Mouse (Mus musculus) forebrain, embryonic 11.5 days (tissue): ENCODE measurements around the gene Cdkal1. TPM values are rescaled to one million over a fixed set of nuclear protein-coding genes. Genes with fewer than 3 reads are reported as not detected.
A peak's percentile ranks its signal among the peaks of the same experiment; 100 is the strongest.

Experiments used
- ATAC-seq: fragments of 200-750 bp; cut with Nextera tagmentation; replicated peaks from 2 replicates; pipeline ENCODE4 v1.8.0; 2017; ENCODE audit warnings: moderate TSS enrichment; ENCODE audit not compliant: low FRiP score
- DNase-seq: peaks from one replicate; pipeline ENCODE4 v3.0.0-alpha.2; 2017; ENCODE audit warnings: low spot score
- H3K27ac ChIP-seq: fragments of 300-500 bp; sonication (generic); 2 replicates; pipeline ENCODE4 v1.5.1; 2014; ENCODE audit warnings: low read depth, low read length
- H3K27me3 ChIP-seq: fragments of 300-500 bp; sonication (generic); 2 replicates; pipeline ENCODE4 v1.6.1; 2014; ENCODE audit warnings: mild to moderate bottlenecking, low read length, mixed read lengths; ENCODE audit not compliant: control insufficient read depth, insufficient read depth
- H3K36me3 ChIP-seq: fragments of 300-500 bp; sonication (generic); 2 replicates; pipeline ENCODE4 v1.6.1; 2014; ENCODE audit warnings: mild to moderate bottlenecking, low read length, moderate library complexity, mixed read lengths; ENCODE audit not compliant: control insufficient read depth, insufficient read depth
- H3K4me1 ChIP-seq: fragments of 300-500 bp; sonication (generic); replicated peaks from 2 replicates; pipeline ENCODE4 v1.6.1; 2014; ENCODE audit warnings: low read length, mixed read lengths; ENCODE audit not compliant: control insufficient read depth, insufficient read depth
- H3K4me2 ChIP-seq: fragments of 300-500 bp; sonication (generic); 2 replicates; pipeline ENCODE4 v1.6.1; 2014; ENCODE audit warnings: low read depth, mild to moderate bottlenecking, low read length, moderate library complexity, mixed read lengths; ENCODE audit not compliant: severe bottlenecking
- H3K4me3 ChIP-seq: fragments of 300-500 bp; sonication (generic); 2 replicates; pipeline ENCODE4 v1.5.1; 2014; ENCODE audit warnings: low read depth, low read length
- H3K9ac ChIP-seq: fragments of 300-500 bp; sonication (generic); 2 replicates; pipeline ENCODE4 v1.6.1; 2014; ENCODE audit warnings: low read length
- H3K9me3 ChIP-seq: fragments of 300-500 bp; sonication (generic); 2 replicates; pipeline ENCODE4 v1.6.1; 2016; ENCODE audit warnings: low read length, mixed read lengths; ENCODE audit not compliant: control insufficient read depth
- WGBS: fragments of 180-500 bp; shearing (Covaris S2); extraction: QIAGEN DNeasy Blood & Tissue Kit; methylation state at CpG from one replicate; pipeline ENCODE4 v1.1.7; 2014; 5-methylcytosine and 5-hydroxymethylcytosine counted together
- polyA plus RNA-seq: library from polyadenylated mRNA; unstranded; fragments of >200 nt; fragmentation: Nextera tagmentation; extraction: Ambion mirVana; gene quantifications from 2 replicates; pipeline ENCODE4 v1.2.1, GENCODE M21; 2014

The Cdkal1 gene
- polyA plus RNA-seq, 1 experiment from 2014 or later: 38.9 TPM

DNA sequence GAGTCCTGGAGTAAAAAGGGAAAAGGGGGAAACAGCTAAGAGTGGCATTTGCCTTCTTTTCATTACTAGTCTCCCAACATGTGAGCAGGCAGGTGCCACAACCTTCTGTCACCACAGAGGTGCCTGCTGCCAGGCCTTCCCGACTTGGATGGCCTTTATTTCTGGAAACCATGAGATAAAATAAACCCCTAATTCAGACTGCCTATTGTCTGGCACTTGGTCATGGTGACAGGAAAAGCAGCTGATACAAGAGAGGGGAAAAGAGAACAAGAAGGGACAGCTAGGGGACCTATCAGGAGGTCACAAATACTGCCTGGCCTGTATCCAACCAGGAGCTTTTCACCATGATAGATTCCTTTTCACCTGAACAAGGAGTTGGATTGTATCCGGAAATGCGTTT, 466.6 kb downstream of the Cdkal1 start:
- ATAC-seq: no peak
- Histone ChIP-seq H3K27ac (no peak overlapping the region), H3K36me3 (no peaks in the 10 kb centered on the region), H3K9ac (no peak overlapping the region), H3K27me3 (no peaks in the 10 kb centered on the region), H3K4me3 (no peak overlapping the region), H3K4me1 (no peaks in the 10 kb centered on the region), H3K9me3 (no peaks in the 10 kb centered on the region), H3K4me2 (no peak overlapping the region)
- WGBS: 84% methylated on average over 3 of the region's 3 CpGs
- DNase-seq: no peak

DNA sequence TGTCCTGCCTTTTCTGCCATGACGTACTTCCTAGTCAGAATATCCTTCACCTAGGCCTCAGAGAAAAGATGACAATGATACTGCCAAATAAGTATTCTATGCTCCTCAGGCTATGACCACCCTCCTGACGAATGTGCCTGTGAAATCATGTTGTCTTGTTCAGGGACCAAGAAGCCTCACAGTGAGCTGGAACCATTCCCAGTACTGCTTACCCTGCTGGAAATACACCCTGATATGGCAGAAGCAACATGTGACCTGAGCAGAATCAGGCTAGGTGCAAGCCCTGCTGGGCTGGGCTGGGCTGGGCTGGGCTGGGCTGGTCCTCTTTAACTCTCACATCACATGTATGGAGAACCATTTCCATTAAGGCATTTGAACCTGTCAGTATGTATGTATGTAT, 477.9 kb downstream of the Cdkal1 start:
- ATAC-seq: no peak
- Histone ChIP-seq H3K9ac (no peak overlapping the region), H3K27ac (no peak overlapping the region), H3K36me3 (no peaks in the 10 kb centered on the region), H3K4me2 (no peak overlapping the region), H3K9me3 (no peaks in the 10 kb centered on the region), H3K4me3 (no peak overlapping the region), H3K27me3 (no peaks in the 10 kb centered on the region), H3K4me1 (no peaks in the 10 kb centered on the region; the same call in 1 of the 2 replicates)
- WGBS: 84% methylated on average over 2 of the region's 2 CpGs
- no peak for DNase-seq

DNA sequence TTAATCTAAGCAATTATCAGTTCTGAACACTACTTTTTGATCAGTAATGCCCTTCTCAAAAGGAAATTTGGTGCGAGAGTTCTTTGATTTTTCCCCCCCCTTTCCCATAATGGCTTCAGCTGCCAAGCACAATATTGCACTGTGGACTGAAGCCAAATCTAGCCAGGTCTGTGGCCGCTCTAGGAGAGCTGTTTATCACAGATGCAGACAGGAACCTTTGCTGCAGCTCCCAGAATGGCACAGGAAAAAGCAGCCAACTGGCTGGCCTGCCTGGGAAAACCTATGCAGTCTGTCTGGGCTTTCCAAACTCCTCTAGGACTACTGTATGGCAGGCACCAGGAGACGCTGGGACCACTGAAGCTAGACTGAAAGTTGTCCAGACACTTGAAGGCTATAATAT, 483.6 kb downstream of the Cdkal1 start:
- WGBS: 38% methylated on average over 3 of the region's 3 CpGs

DNA sequence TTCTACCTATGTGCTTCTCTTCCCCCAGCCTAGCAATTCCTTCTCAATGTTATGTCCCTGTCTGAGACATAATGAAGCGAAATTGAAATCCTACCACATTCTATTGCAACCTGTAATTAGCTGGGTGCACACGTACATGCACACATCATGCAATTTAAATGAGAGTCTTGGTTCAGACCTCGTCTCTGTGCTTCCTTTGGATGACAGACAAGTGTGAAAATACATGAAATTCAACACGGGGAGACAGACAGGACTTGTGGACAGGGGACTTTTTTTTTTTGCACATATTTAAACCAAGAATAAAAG, 484.1 kb downstream of the Cdkal1 start:
- 2% methylated on average over 4 of the region's 4 CpGs for WGBS
- H3K4me2 ChIP-seq: peak overlapping the region; percentile 28

More for the DNA sequence above, 483.6 kb downstream of the Cdkal1 start:
- ATAC-seq (no peak), DNase-seq (no peak)
- Histone ChIP-seq H3K4me1 (peaks cover 17% of the 10 kb centered on the region), H3K27ac (peak overlapping the region; percentile 97), H3K9me3 (no peaks in the 10 kb centered on the region), H3K9ac (0 out of 2 replicates have a peak overlapping the region, but pooled peaks have one; percentile 1), H3K36me3 (no peaks in the 10 kb centered on the region), H3K4me2 (no peak overlapping the region), H3K27me3 (no peaks in the 10 kb centered on the region), H3K4me3 (no peak overlapping the region)

DNA sequence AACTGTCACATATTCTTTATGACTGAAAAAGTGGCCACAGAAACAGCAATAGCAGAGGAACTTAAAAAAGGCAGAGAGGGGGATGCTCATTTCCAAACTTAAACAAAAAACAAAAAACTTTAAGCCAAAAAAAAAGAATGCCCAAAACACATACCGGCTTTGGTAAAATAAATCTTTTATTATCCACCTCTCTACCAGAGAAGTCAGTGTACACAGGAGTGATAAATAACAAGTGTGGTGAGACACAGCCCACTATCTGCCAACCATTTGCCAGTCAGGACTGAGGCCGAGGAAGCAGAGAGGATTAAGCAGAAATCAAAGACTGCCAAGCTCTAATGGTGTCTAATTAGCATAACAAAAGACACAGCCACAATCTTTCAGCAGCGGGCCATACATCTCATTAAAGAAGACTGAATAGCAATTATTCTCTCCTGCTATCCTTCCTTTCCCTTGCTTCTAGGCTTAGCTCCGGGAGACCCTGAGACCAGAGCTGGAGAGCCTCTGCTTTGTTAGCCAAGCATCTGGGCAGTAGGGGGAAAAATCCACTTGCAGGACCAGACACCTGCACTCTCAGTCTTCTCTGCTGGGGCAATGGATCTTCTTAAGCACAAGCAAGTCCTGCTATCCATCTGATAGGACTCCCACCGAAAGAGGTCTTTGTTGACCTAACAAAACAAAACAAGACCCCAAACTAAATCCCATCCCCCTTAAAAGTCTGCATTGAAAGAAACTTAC, 484.6 kb downstream of the Cdkal1 start:
- Histone ChIP-seq H3K9ac (no peak overlapping the region), H3K27ac (peak overlapping the region; percentile 97)
- peak; percentile 82 for DNase-seq

More for the DNA sequence above, 484.1 kb downstream of the Cdkal1 start:
- peak overlapping the region; percentile 97 for H3K27ac ChIP-seq
- peaks cover 17% of the 10 kb centered on the region for H3K4me1 ChIP-seq
- no peak for DNase-seq
- no peaks in the 10 kb centered on the region for H3K36me3 ChIP-seq
- H3K9ac ChIP-seq: no peak overlapping the region
- H3K9me3 ChIP-seq: no peaks in the 10 kb centered on the region
- no peak overlapping the region for H3K4me3 ChIP-seq
- H3K27me3 ChIP-seq: no peaks in the 10 kb centered on the region
- peak; percentile 53 for ATAC-seq

DNA sequence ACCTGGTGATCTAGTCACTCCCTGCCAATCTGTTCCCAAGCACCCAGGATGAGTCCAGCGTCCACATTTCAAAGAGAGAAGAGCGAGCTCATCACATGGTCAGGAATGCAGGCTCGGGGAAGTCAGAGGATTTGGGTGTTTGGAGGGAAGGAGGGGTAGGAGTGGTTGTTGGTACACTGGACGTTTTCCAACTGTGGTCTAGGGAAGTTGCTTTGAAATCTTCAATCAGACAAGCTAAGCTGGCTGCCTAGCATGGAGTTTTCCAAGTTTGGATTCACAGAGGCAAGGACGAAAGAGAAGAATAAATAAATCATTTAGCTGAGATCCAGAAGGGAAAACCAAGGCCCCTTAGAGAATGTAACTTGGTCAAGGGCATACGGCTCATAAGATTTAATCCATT, 486.7 kb downstream of the Cdkal1 start:
- H3K27ac ChIP-seq: no peak overlapping the region
- WGBS: 58% methylated on average over 6 of the region's 6 CpGs
- H3K4me1 ChIP-seq: peaks cover 22% of the 10 kb centered on the region

More for the DNA sequence above, 484.6 kb downstream of the Cdkal1 start:
- peak overlapping the region; percentile 28 for H3K4me2 ChIP-seq
- 1% methylated on average over 5 of the region's 5 CpGs for WGBS
- no peaks in the 10 kb centered on the region for H3K27me3 ChIP-seq
- H3K9me3 ChIP-seq: no peaks in the 10 kb centered on the region
- no peaks in the 10 kb centered on the region for H3K36me3 ChIP-seq
- peaks cover 17% of the 10 kb centered on the region for H3K4me1 ChIP-seq
- peak; percentile 95 for ATAC-seq
- no peak overlapping the region for H3K4me3 ChIP-seq

DNA sequence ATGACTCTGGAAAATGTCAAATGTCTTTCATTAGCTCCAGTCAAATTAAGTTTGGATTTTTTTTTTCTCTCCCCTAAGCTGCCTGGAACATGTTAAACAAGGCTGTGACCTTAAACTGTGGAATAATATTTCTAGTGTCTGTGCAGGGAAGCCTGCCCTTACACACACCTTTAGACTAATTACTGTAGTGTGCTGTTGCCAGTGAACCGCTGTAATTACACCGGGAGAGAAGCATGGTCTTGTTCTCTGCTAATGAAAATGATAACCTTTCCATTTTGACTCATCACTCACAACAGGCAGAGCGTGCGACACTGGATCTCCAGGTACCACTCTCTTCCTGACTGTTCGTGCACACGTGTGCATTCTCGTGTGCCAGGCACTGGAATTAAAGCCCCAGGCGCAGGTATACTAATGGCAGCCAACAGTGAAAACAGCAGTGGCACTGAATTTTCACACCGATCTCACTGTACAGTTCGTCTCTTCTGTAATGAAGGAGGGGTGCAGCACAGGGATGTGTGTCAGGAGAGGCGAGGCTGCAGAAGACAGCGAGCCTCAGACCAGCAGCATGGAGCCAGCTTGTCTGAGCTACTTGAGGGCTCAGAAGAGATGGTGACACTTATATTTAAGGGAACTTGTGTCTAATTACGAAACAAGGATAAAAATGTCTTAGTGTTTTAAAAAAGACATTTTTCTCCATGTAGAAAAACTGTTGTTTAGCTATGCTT, 490.4 kb downstream of the Cdkal1 start:
- no peak overlapping the region for H3K4me2 ChIP-seq
- H3K4me1 ChIP-seq: peaks cover 10% of the 10 kb centered on the region
- 80% methylated on average over 13 of the region's 13 CpGs for WGBS
- H3K9ac ChIP-seq: no peak overlapping the region
- no peak; the same call in 1 of the 2 replicates for ATAC-seq
- H3K4me3 ChIP-seq: no peak overlapping the region
- H3K36me3 ChIP-seq: no peaks in the 10 kb centered on the region
- H3K27me3 ChIP-seq: no peaks in the 10 kb centered on the region
- DNase-seq: no peak
- H3K9me3 ChIP-seq: no peaks in the 10 kb centered on the region
- H3K27ac ChIP-seq: no peak overlapping the region

More for the DNA sequence above, 486.7 kb downstream of the Cdkal1 start:
- H3K27me3 ChIP-seq: no peaks in the 10 kb centered on the region
- no peaks in the 10 kb centered on the region for H3K36me3 ChIP-seq
- H3K4me3 ChIP-seq: no peak overlapping the region
- no peak overlapping the region for H3K9ac ChIP-seq
- H3K9me3 ChIP-seq: no peaks in the 10 kb centered on the region
- H3K4me2 ChIP-seq: no peak overlapping the region
- no peak for DNase-seq
- ATAC-seq: no peak

DNA sequence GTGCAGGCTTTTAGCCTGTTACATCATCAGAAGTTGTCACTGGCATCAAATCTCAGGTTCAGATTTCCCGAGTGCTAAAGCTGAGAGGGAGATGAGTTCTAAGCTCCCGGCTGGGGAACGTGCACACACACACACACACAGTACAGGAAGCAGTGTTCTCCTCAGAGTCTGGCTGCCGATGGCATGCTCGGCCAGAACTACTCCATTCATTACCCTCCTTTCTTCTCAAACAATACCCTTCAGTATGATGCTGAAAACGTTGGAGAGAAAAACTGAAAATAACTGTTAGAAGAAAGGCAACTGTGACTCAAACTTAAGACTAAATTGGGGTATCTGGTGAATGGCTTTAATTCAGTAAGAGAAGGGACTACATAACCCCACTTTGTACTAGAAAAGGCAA, 491.5 kb downstream of the Cdkal1 start:
- Histone ChIP-seq H3K4me1 (peaks cover 10% of the 10 kb centered on the region), H3K4me3 (no peak overlapping the region), H3K36me3 (no peaks in the 10 kb centered on the region), H3K27ac (no peak overlapping the region; the same call in 1 of the 2 replicates), H3K9me3 (no peaks in the 10 kb centered on the region), H3K9ac (no peak overlapping the region), H3K4me2 (no peak overlapping the region), H3K27me3 (no peaks in the 10 kb centered on the region)
- no peak for DNase-seq
- 0 out of 2 replicates have a peak, but pooled peaks have one; percentile 44 for ATAC-seq
- WGBS: 21% methylated on average over 6 of the region's 6 CpGs
